Comparison of ENCODE assay signal across 7 mouse cellular contexts in the genomic region with DNA sequence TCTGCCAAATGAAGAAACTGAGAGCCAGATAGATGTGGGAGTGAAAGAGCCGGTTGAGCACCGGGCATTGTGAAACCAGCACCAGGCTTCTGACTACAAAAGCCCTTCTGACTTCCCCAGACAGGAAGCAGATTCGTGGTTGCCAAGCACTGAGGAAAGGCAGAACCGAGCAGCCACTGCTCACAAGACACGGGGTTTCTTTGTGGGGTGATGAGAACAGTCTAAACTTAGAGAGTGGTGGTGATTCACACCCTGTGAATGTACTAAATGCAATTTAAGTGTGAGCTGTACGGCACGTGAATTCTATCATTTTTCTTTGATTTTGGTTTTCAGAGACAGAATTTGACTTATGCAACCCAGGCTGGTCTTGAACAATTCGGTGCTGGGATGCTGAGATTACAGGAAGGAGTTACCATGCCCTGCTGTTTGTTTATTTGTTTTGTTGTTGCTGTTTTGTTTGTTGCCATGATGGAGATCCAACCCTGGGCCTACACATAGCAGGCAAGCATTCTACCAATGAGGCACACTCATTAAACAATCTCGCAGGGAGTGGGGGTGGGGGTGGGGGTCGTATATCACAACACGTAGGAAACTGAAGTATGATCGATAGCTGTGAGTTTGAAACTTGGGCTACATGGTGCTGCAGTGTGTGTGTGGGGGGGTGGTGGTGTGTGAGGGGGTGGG.
DNase-seq lines count a peak whose midpoint lies in the region; TF ChIP-seq lines count a peak whose summit lies in the region.

No protein-coding gene starts in this region.

- no peaks in the 10 kb centered on the region for H3K27me3 ChIP-seq in kidney, adult 2 months (replicated peaks; ENCODE audit: control insufficient read depth, insufficient read depth, low read length)

- DNase-seq in 416B (ENCODE audit: low read depth) = peak; percentile 93
- DNase-seq in CD4-positive, CD25-positive, alpha-beta regulatory T cell, adult 2 months (ENCODE audit: low read depth, low spot score) = peak; percentile 80
- DNase-seq in frontal cortex, postnatal 36 days (ENCODE audit: low spot score in 2 of 2) = peak; percentile 62 to 71
- peak; percentile 40 to 47 for DNase-seq in layer of hippocampus, postnatal 10 days (ENCODE audit: low spot score in 2 of 2)
- DNase-seq in monocyte, adult 2 months (ENCODE audit: low read depth in 1 of 2, low spot score in 2 of 2) = peak; percentile 58 to 65
- peak; percentile 77 for DNase-seq in thymus, postnatal 0 days (ENCODE audit: low spot score)
- DNase-seq in kidney, adult 2 months = no peak

- WGBS in kidney, adult 2 months = 57% methylated on average over 12 of the region's 12 CpGs

- H3K4me1 ChIP-seq in kidney, adult 2 months (ENCODE audit: control insufficient read depth, insufficient read depth, low read length) = no peaks in the 10 kb centered on the region

- H3K4me3 ChIP-seq in kidney, adult 2 months (ENCODE audit: insufficient read depth, low read depth, low read length) = no peak overlapping the region

- no peak for TF ChIP-seq CTCF in kidney, adult 2 months (conservative IDR thresholded peaks at IDR 0.05; ENCODE audit: insufficient read depth, insufficient read length, low read depth, low read length)

- no peaks in the 10 kb centered on the region for H3K36me3 ChIP-seq in kidney, adult 2 months (ENCODE audit: control insufficient read depth, insufficient read depth, low read length)

- TF ChIP-seq POLR2A in kidney, adult 2 months (IDR thresholded peaks at IDR 0.05; ENCODE audit: low read depth, low read length) = no peak

- no peak overlapping the region for H3K27ac ChIP-seq in kidney, adult 2 months (ENCODE audit: insufficient read depth, low read depth, low read length)
